Mouse (Mus musculus) layer of hippocampus, postnatal 10 days (tissue): Measurements from ENCODE around the gene Arhgap22. TPM values are rescaled to one million over a fixed set of nuclear protein-coding genes. Genes with fewer than 3 reads are reported as not detected.
A peak's percentile ranks its signal among the peaks of the same experiment; 100 is the strongest.

Source experiments
- DNase-seq, 2 experiments: peaks; one replicate each; pipeline ENCODE4 v3.0.0; 2021; ENCODE audit warnings: low spot score in 2 of 2
- long read RNA-seq: library from polyadenylated mRNA; stranded (forward); transcript quantifications from one replicate; pipeline ENCODE4 v2.0.0, GENCODE M21; 2023
- total RNA-seq, 2 experiments: library from RNA; stranded (reverse); gene quantifications; 2 replicates each; pipeline ENCODE4 v1.2.3; 2021

Arhgap22 gene
- total RNA-seq, result 1 to 10 TPM; 7.5 to 8.4 TPM
- long read RNA-seq, partial matches to known transcripts, result 4 of 7 reads
- long read RNA-seq, other reads (novel, unspliced or antisense), result 3 of 7 reads

GRCm38 (mm10) chr14:33213823-33214766 is at the start of gene Arhgap22:
TSS of gene Arhgap22 (plus strand) at chr14:33214026.
- peak; percentile 92 for DNase-seq

GRCm38 (mm10) chr14:33168750-33169149 is 45.1 kb upstream of the Arhgap22 start:
- no peak for DNase-seq

GRCm38 (mm10) chr14:33171942-33172341 is 41.9 kb upstream of the Arhgap22 start:
- DNase-seq, result no peak

- no peak for DNase-seq
These were observed 38.6 kb upstream of the Arhgap22 start for GRCm38 (mm10) chr14:33175059-33175821.

GRCm38 (mm10) chr14:33180102-33180501 is 33.7 kb upstream of the Arhgap22 start:
- no peak for DNase-seq

- DNase-seq, result no peak
These were observed 28.6 kb upstream of the Arhgap22 start, which contains the start of gene Wdfy4 for GRCm38 (mm10) chr14:33185068-33185800. TSS of gene Wdfy4 (minus strand) at chr14:33185508.

GRCm38 (mm10) chr14:33187201-33187600 is 26.6 kb upstream of the Arhgap22 start:
- no peak for DNase-seq

GRCm38 (mm10) chr14:33189230-33189629 is 24.6 kb upstream of the Arhgap22 start:
- no peak for DNase-seq

GRCm38 (mm10) chr14:33189849-33190423 is 23.9 kb upstream of the Arhgap22 start:
- DNase-seq, result no peak

GRCm38 (mm10) chr14:33190646-33191045 is 23.2 kb upstream of the Arhgap22 start:
- no peak for DNase-seq

GRCm38 (mm10) chr14:33193762-33194161 is 20.1 kb upstream of the Arhgap22 start:
- no peak for DNase-seq

GRCm38 (mm10) chr14:33194241-33194640 is 19.6 kb upstream of the Arhgap22 start:
- no peak for DNase-seq

GRCm38 (mm10) chr14:33202161-33202560 is 11.7 kb upstream of the Arhgap22 start:
- no peak for DNase-seq

GRCm38 (mm10) chr14:33202885-33203284 is 10.9 kb upstream of the Arhgap22 start:
- no peak for DNase-seq

GRCm38 (mm10) chr14:33203777-33204176 is 10.0 kb upstream of the Arhgap22 start:
- no peak for DNase-seq

- peak; percentile 16 to 31 for DNase-seq
These were observed 8.4 kb upstream of the Arhgap22 start for GRCm38 (mm10) chr14:33205280-33205965.

GRCm38 (mm10) chr14:33207011-33207410 is 6.8 kb upstream of the Arhgap22 start:
- DNase-seq, result no peak

GRCm38 (mm10) chr14:33208331-33208730 is 5.5 kb upstream of the Arhgap22 start:
- no peak for DNase-seq

GRCm38 (mm10) chr14:33210806-33211205 is 3.0 kb upstream of the Arhgap22 start:
- DNase-seq, result no peak
